Mouse (Mus musculus) liver, adult 10 weeks (tissue): ENCODE data around the gene Olfr591. TPM values are rescaled to one million over a fixed set of nuclear protein-coding genes. Genes with fewer than 3 reads are reported as not detected.

Experiments
- polyA plus RNA-seq: library from polyadenylated mRNA; stranded (reverse); fragments of 350-450 nt; fragmentation: Illumina TruSeq; extraction: RNeasy Lipid Tissue Mini Kit (QIAGEN cat#74804); gene quantifications from one replicate; pipeline ENCODE4 v1.2.3, GENCODE M21; 2014; ENCODE audit warnings: low read depth, low replicate concordance

Gene Olfr591
- polyA plus RNA-seq = not detected

DNA sequence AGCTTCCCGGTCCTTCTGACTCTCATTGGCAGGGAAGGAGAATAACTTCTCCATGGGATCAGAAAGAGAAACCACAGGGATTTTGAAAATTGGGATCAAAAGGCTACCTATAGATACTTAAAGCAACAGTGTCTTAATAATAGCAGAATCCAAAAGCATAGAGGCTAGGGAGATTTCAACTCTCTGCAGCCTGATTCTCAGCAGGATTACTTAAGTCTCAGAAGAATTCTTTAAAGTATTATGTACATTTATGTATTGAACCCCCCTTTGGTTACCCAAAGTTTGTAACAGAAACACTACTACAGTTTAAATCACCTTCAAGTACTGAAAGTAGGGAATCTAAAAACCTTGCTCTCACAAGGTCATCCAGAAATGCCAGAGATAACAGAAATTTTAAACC lies at the start of gene Olfr591:
Gene Olfr591 (minus strand): TSS at position 101 of the 400 bp plus-strand sequence.

DNA sequence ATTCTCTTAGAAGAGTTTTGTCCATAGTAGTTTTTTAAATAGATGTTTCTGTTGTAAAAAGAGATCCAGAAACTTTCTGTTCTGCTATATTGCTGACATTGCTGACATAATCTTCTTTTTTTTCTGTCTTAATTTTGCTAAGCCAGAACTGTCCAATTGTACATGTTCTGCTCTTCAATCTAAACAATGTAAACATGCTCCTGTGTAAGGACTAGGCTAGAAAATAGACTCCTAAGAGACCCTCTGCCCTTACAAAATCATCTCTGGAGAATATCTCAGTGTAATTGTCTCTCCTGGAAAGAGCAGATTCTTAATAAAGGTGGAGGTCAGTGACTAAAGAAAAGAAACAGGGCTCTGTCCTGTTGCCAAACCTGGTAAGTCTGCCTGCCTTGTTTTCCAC lies 38.6 kb upstream of the Olfr591 start, which contains the start of gene Olfr594:
Gene Olfr594 (plus strand): TSS at position 301 of the 400 bp plus-strand sequence.

DNA sequence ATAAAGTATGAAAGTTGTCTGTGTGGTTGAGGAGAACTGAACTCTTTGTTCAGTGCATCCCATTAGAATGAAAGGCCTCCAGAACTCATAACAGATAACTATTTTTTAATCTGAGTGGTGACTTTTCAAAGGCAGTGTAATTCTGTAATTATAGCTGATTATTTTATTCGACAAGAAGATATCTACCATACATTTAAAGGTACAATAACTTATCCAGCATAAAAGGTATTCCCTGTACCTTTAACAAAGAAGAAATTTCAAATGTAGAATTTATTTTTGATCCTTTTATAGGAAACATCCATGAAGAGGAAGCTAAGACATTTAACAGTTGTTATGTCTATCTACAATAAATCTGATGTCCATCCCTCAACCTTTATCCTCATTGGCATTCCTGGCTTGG lies 33.4 kb upstream of the Olfr591 start, which contains the start of gene Olfr593:
Gene Olfr593 (plus strand): TSS at position 301 of the 400 bp plus-strand sequence.

DNA sequence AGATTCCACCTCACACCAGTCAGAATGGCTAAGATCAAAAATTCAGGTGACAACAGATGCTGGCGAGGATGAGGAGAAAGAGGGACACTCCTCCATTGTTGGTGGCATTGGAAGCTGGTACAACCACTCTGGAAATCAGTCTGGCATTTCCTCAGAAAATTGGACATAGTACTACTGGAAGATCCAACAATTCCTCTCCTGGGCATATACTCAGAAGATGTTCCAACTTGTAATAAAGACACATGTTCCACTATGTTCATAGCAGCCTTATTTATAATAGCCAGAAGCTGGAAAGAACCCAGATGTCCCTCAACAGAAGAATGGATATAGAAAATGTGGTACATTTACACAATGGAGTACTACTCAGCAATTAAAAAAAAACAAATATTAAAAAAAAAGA lies 6.4 kb upstream of the Olfr591 start, which contains the start of gene Olfr592:
Gene Olfr592 (plus strand): TSS at position 301 of the 400 bp plus-strand sequence.

DNA sequence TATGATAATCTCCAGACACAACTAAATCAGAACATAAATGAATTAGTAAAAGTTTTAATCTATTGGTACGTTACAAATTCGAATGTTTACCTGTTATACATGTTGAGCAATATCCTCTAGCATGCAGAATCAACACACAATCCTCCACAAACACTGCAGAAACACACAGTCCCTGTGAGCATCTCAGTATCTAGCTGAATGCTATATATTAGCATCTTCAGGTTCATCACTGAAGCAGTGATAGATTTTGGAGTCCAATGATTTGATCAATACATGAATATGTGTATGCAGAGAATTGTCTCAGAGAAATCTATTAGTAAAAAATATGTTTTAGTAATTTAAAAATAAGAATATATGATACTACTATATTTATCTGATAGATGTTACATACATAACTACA lies 21.9 kb downstream of the Olfr591 start, which contains the start of gene Olfr589:
Gene Olfr589 (minus strand): TSS at position 101 of the 400 bp plus-strand sequence.

DNA sequence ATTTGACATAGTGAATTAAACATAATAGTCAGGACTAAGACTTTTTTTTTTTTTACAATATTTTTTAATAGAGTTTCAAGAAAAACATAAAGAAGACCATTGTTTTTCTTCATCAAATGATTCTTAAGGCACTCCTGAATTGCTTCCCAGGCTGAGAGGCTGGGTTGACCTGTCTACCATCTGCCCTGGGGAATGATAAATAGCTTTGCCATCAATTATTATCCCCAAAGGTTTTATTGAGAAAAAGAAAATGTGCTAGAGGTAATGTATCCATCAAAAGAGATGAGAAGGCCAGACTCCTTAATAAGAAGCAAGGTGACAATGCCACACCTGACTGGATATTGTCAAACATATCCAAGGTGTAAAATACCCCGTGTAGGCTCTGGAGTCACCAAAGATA lies 37.6 kb downstream of the Olfr591 start, which contains the start of gene Olfr588-ps1:
Gene Olfr588-ps1 (plus strand): TSS at position 301 of the 400 bp plus-strand sequence.

DNA sequence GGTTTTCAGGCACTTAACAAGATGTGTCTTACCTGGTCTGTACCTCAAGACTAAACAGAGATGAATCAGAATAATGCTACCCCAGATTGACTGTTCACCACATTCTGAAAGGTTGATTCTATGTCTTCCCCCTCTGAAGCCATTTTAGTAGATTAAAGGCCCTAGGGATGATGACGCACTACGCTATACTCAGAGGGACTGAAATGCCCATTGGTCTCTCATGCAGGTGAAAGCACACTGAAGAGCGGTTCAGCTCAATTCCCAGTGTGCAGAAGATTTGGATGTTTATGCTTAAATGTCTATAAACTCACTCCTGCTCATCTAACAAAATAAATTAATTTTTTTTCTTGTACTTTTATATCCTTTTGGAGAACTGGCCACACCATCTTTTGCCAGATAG lies 52.6 kb downstream of the Olfr591 start, which contains the start of gene Olfr586:
Gene Olfr586 (minus strand): TSS at position 101 of the 400 bp plus-strand sequence.

Other genes starting within 250 kb of the Olfr591 start
- gene Olfr573-ps1, start 235.8 kb downstream of the Olfr591 start, polyA plus RNA-seq = not detected
- not detected for gene Olfr574, start 229.9 kb downstream of the Olfr591 start, polyA plus RNA-seq
- not detected for gene Olfr575, start 219.6 kb downstream of the Olfr591 start, polyA plus RNA-seq
- not detected for gene Olfr576, start 215.7 kb downstream of the Olfr591 start, polyA plus RNA-seq
- gene Olfr577, start 202.4 kb downstream of the Olfr591 start, polyA plus RNA-seq = not detected
- gene Olfr578, start 189.0 kb downstream of the Olfr591 start, polyA plus RNA-seq = not detected
- gene Olfr582, start 140.3 kb downstream of the Olfr591 start, polyA plus RNA-seq = not detected
- not detected for gene Olfr583, start 127.0 kb downstream of the Olfr591 start, polyA plus RNA-seq
- gene Olfr584, start 96.5 kb downstream of the Olfr591 start, polyA plus RNA-seq = not detected
- gene Olfr585, start 80.6 kb downstream of the Olfr591 start, polyA plus RNA-seq = not detected
- not detected for gene Olfr586, start 52.7 kb downstream of the Olfr591 start, polyA plus RNA-seq
- not detected for gene Olfr588-ps1, start 37.5 kb downstream of the Olfr591 start, polyA plus RNA-seq
- not detected for gene Olfr589, start 22.0 kb downstream of the Olfr591 start, polyA plus RNA-seq
- gene Olfr592, start 6.5 kb upstream of the Olfr591 start, polyA plus RNA-seq = not detected
- gene Olfr593, start 33.5 kb upstream of the Olfr591 start, polyA plus RNA-seq = not detected
- gene Olfr594, start 38.7 kb upstream of the Olfr591 start, polyA plus RNA-seq = not detected
- not detected for gene Usp17ld, start 74.2 kb upstream of the Olfr591 start, polyA plus RNA-seq
- not detected for gene Olfr596, start 127.3 kb upstream of the Olfr591 start, polyA plus RNA-seq
- not detected for gene Olfr597, start 138.0 kb upstream of the Olfr591 start, polyA plus RNA-seq
- gene Olfr598, start 145.2 kb upstream of the Olfr591 start, polyA plus RNA-seq = not detected
- gene Olfr599, start 157.6 kb upstream of the Olfr591 start, polyA plus RNA-seq = not detected
- not detected for gene Olfr600, start 171.3 kb upstream of the Olfr591 start, polyA plus RNA-seq
- not detected for gene Olfr601, start 184.3 kb upstream of the Olfr591 start, polyA plus RNA-seq
- not detected for gene Olfr603, start 207.8 kb upstream of the Olfr591 start, polyA plus RNA-seq
- gene Usp17lc, start 236.7 kb upstream of the Olfr591 start, polyA plus RNA-seq = not detected